Mouse (Mus musculus): ENCODE measurements around the gene Sacs. TPM values are rescaled to one million over a fixed set of nuclear protein-coding genes. Genes with fewer than 3 reads are reported as not detected.
"Not testable (repeated sequence)": the region's sequence is repeated elsewhere in the genome, so short reads cannot be mapped to it uniquely, and the experiment has no call there.

Gene Sacs
- polyA plus RNA-seq, 1 experiment: 0.88 TPM

GRCm38 (mm10) chr14:61137410-61137809 is 847 bp upstream of the Sacs start:
- Histone ChIP-seq H3K4me3 (ENCODE audit: extremely low read depth, insufficient read depth, insufficient read length) (no peak overlapping the region), H3K27me3 (ENCODE audit: control insufficient read depth, insufficient read depth, low read length) (no peaks in the 10 kb centered on the region), H3K4me1 (ENCODE audit: control insufficient read depth, insufficient read depth, insufficient read length) (no peaks in the 10 kb centered on the region), H3K27ac (ENCODE audit: insufficient read depth, low read length) (no peak overlapping the region), H3K36me3 (ENCODE audit: control insufficient read depth, insufficient read depth, low read length) (no peaks in the 10 kb centered on the region)
- DNase-seq (ENCODE audit: low read depth in 1 of 2, low spot score in 2 of 2): no peak
- no peak for TF ChIP-seq CTCF (IDR thresholded peaks at IDR 0.05; ENCODE audit: extremely low read depth, insufficient read depth, insufficient read length, insufficient replicate concordance)
- no peak for TF ChIP-seq POLR2A (IDR thresholded peaks at IDR 0.05; ENCODE audit: low read depth, low read length)
- whole genome bisulfite sequencing: 67% methylated on average over 5 of the region's 5 CpGs

GRCm38 (mm10) chr14:61138727-61139067 is 440 bp downstream of the Sacs start:
- DNase-seq (ENCODE audit: low read depth in 1 of 2, low spot score in 2 of 2): no peak
- H3K36me3 ChIP-seq (ENCODE audit: control insufficient read depth, insufficient read depth, low read length): no peaks in the 10 kb centered on the region
- no peaks in the 10 kb centered on the region for H3K27me3 ChIP-seq (ENCODE audit: control insufficient read depth, insufficient read depth, low read length)
- WGBS: 38% methylated on average over 8 of the region's 8 CpGs
- no peak overlapping the region for H3K4me3 ChIP-seq (ENCODE audit: extremely low read depth, insufficient read depth, insufficient read length)
- TF ChIP-seq CTCF (IDR thresholded peaks at IDR 0.05; ENCODE audit: extremely low read depth, insufficient read depth, insufficient read length, insufficient replicate concordance) (no peak), POLR2A (IDR thresholded peaks at IDR 0.05; ENCODE audit: low read depth, low read length) (no peak)
- H3K27ac ChIP-seq (ENCODE audit: insufficient read depth, low read length): no peak overlapping the region
- no peaks in the 10 kb centered on the region for H3K4me1 ChIP-seq (ENCODE audit: control insufficient read depth, insufficient read depth, insufficient read length)

GRCm38 (mm10) chr14:61143358-61143757 is 5.1 kb downstream of the Sacs start:
- Histone ChIP-seq H3K36me3 (ENCODE audit: control insufficient read depth, insufficient read depth, low read length) (no peaks in the 10 kb centered on the region), H3K4me3 (ENCODE audit: extremely low read depth, insufficient read depth, insufficient read length) (no peak overlapping the region), H3K27me3 (ENCODE audit: control insufficient read depth, insufficient read depth, low read length) (no peaks in the 10 kb centered on the region), H3K4me1 (ENCODE audit: control insufficient read depth, insufficient read depth, insufficient read length) (no peaks in the 10 kb centered on the region), H3K27ac (ENCODE audit: insufficient read depth, low read length) (no peak overlapping the region)
- 82% methylated on average over 8 of the region's 8 CpGs for WGBS
- DNase-seq (ENCODE audit: low read depth in 1 of 2, low spot score in 2 of 2): no peak
- TF ChIP-seq CTCF (IDR thresholded peaks at IDR 0.05; ENCODE audit: extremely low read depth, insufficient read depth, insufficient read length, insufficient replicate concordance) (no peak), POLR2A (IDR thresholded peaks at IDR 0.05; ENCODE audit: low read depth, low read length) (no peak)

- no peak overlapping the region for H3K4me3 ChIP-seq (ENCODE audit: extremely low read depth, insufficient read depth, insufficient read length)
- TF ChIP-seq CTCF (IDR thresholded peaks at IDR 0.05; ENCODE audit: extremely low read depth, insufficient read depth, insufficient read length, insufficient replicate concordance): peak; percentile 59; the same call in 1 of the 2 replicates
- no peak for TF ChIP-seq POLR2A (IDR thresholded peaks at IDR 0.05; ENCODE audit: low read depth, low read length)
- no peak overlapping the region for H3K27ac ChIP-seq (ENCODE audit: insufficient read depth, low read length)
- H3K27me3 ChIP-seq (ENCODE audit: control insufficient read depth, insufficient read depth, low read length): no peaks in the 10 kb centered on the region
- no peaks in the 10 kb centered on the region for H3K4me1 ChIP-seq (ENCODE audit: control insufficient read depth, insufficient read depth, insufficient read length)
- H3K36me3 ChIP-seq (ENCODE audit: control insufficient read depth, insufficient read depth, low read length): no peaks in the 10 kb centered on the region
- peak in 1 of 2 experiments; percentile 7 for DNase-seq (ENCODE audit: low read depth in 1 of 2, low spot score in 2 of 2)
- 52% methylated on average over 11 of the region's 11 CpGs for WGBS
Observed at GRCm38 (mm10) chr14:61143869-61144268, 5.6 kb downstream of the Sacs start.

GRCm38 (mm10) chr14:61150416-61150815 is 12.2 kb downstream of the Sacs start:
- not testable (repeated sequence) for H3K36me3 ChIP-seq (ENCODE audit: control insufficient read depth, insufficient read depth, low read length); DNase-seq (ENCODE audit: low read depth in 1 of 2, low spot score in 2 of 2); H3K4me1 ChIP-seq (ENCODE audit: control insufficient read depth, insufficient read depth, insufficient read length); H3K27ac ChIP-seq (ENCODE audit: insufficient read depth, low read length); H3K4me3 ChIP-seq (ENCODE audit: extremely low read depth, insufficient read depth, insufficient read length); H3K27me3 ChIP-seq (ENCODE audit: control insufficient read depth, insufficient read depth, low read length)
- 94% methylated on average over 12 of the region's 13 CpGs for WGBS

GRCm38 (mm10) chr14:61154900-61155585 is 16.8 kb downstream of the Sacs start:
- TF ChIP-seq CTCF (IDR thresholded peaks at IDR 0.05; ENCODE audit: extremely low read depth, insufficient read depth, insufficient read length, insufficient replicate concordance) (no peak), POLR2A (IDR thresholded peaks at IDR 0.05; ENCODE audit: low read depth, low read length) (no peak)
- Histone ChIP-seq H3K36me3 (ENCODE audit: control insufficient read depth, insufficient read depth, low read length) (no peaks in the 10 kb centered on the region), H3K27ac (ENCODE audit: insufficient read depth, low read length) (no peak overlapping the region), H3K4me3 (ENCODE audit: extremely low read depth, insufficient read depth, insufficient read length) (no peak overlapping the region), H3K27me3 (ENCODE audit: control insufficient read depth, insufficient read depth, low read length) (no peaks in the 10 kb centered on the region), H3K4me1 (ENCODE audit: control insufficient read depth, insufficient read depth, insufficient read length) (no peaks in the 10 kb centered on the region)
- DNase-seq (ENCODE audit: low read depth in 1 of 2, low spot score in 2 of 2): no peak
- WGBS: 74% methylated on average over 6 of the region's 6 CpGs

- Histone ChIP-seq H3K27me3 (ENCODE audit: control insufficient read depth, insufficient read depth, low read length) (no peaks in the 10 kb centered on the region), H3K27ac (ENCODE audit: insufficient read depth, low read length) (no peak overlapping the region), H3K4me3 (ENCODE audit: extremely low read depth, insufficient read depth, insufficient read length) (no peak overlapping the region), H3K36me3 (ENCODE audit: control insufficient read depth, insufficient read depth, low read length) (no peaks in the 10 kb centered on the region), H3K4me1 (ENCODE audit: control insufficient read depth, insufficient read depth, insufficient read length) (no peaks in the 10 kb centered on the region)
- TF ChIP-seq POLR2A (IDR thresholded peaks at IDR 0.05; ENCODE audit: low read depth, low read length) (no peak), CTCF (IDR thresholded peaks at IDR 0.05; ENCODE audit: extremely low read depth, insufficient read depth, insufficient read length, insufficient replicate concordance) (no peak)
- DNase-seq (ENCODE audit: low read depth in 1 of 2, low spot score in 2 of 2): no peak
Observed at GRCm38 (mm10) chr14:61155687-61156086, 17.4 kb downstream of the Sacs start.

GRCm38 (mm10) chr14:61157426-61157825 is 19.2 kb downstream of the Sacs start:
- 56% methylated on average over 7 of the region's 7 CpGs for WGBS
- H3K27me3 ChIP-seq (ENCODE audit: control insufficient read depth, insufficient read depth, low read length); H3K27ac ChIP-seq (ENCODE audit: insufficient read depth, low read length); DNase-seq (ENCODE audit: low read depth in 1 of 2, low spot score in 2 of 2); H3K36me3 ChIP-seq (ENCODE audit: control insufficient read depth, insufficient read depth, low read length); H3K4me1 ChIP-seq (ENCODE audit: control insufficient read depth, insufficient read depth, insufficient read length); H3K4me3 ChIP-seq (ENCODE audit: extremely low read depth, insufficient read depth, insufficient read length): not testable (repeated sequence)

All from spleen, adult 2 months (tissue).